Mouse (Mus musculus): ENCODE results near the gene Rdh13.
"Not testable (repeated sequence)": the region's sequence is repeated elsewhere in the genome, so short reads cannot be mapped to it uniquely, and the experiment has no call there.

Rdh13 gene

GRCm38 (mm10) chr7:4432026-4432425 is 13.4 kb downstream of the Rdh13 start:
- no peak for DNase-seq (ENCODE audit: low spot score in 2 of 2)

DNA sequence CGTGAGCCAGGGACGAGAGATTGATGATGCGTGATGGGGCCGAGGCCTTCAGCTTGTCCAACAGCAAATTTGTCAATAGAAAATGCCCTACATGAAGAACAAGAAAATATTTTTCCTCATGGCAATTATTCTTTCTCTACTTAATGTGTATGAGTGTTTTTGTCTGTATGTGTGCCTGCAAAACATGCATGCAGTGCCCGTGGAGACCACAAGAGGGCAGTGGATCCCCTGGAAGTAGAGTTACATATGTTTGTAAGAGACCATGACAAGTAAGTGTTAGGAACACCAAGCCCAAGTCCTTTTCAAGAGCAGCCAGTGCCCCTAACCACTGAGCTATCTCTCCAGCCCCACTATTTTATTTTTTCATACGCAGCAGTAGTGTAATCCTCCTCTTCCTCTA is 13.9 kb downstream of the Rdh13 start:
- DNase-seq (ENCODE audit: low spot score in 2 of 2) = peak; percentile 71 to 87

DNA sequence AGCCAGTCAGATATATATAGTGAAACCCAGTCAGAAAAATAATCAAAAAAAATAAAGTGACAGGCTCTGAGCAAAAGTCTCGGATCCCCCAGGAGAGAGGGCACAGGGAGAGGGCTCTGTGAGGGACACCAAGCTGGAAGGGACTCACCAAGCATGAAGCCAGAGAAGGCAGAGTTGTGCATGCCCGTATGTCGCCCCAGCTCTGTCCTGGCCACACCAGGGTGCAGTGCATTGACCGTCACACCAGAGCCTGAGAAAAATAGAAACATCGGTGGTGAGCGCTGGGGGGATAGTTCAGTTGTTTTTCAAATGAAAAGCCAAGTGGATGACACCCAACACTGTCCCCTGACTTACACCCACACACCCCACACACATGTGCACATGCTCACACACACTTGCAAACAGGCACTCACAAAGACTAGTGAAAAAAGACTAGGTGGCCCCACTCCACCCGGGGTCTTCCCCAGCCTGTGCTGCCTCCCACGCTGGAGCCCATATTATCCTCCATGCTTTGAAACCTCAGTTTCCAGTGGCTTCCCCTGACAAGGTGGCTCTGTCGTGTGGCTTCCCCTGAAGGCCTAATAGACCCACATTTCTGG is 15.1 kb downstream of the Rdh13 start:
- DNase-seq (ENCODE audit: low spot score in 2 of 2) = peak in 1 of 2 experiments; percentile 55

GRCm38 (mm10) chr7:4427161-4427912 is 18.1 kb downstream of the Rdh13 start:
- peak; percentile 86 to 90 for DNase-seq (ENCODE audit: low spot score in 2 of 2)

- no peak for DNase-seq (ENCODE audit: low spot score in 2 of 2)
Observed at GRCm38 (mm10) chr7:4420230-4420629, 25.2 kb downstream of the Rdh13 start.

- no peak for DNase-seq (ENCODE audit: low spot score in 2 of 2)
Observed at GRCm38 (mm10) chr7:4419681-4420080, 25.8 kb downstream of the Rdh13 start.

DNA sequence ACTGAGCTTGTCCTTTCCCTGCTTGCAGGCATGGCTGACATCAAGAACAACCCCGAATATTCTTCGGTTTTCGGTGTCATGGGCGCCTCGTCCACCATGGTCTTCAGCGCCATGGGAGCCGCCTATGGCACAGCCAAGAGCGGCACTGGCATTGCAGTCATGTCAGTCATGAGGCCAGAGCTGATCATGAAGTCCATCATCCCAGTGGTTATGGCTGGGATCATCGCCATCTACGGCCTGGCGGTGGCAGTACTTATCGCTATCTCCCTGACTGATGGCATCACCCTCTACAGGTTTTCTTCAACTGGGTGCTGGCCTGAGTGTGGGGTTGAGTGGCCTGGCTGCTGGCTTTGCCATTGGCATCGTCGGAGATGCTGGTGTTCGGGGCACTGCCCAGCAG is 33.0 kb downstream of the Rdh13 start:
- not testable (repeated sequence) for DNase-seq (ENCODE audit: low spot score in 2 of 2)

- no peak for DNase-seq (ENCODE audit: low spot score in 2 of 2)
Observed at GRCm38 (mm10) chr7:4397730-4398129, 47.7 kb downstream of the Rdh13 start, which contains the start of gene Gp6. Gp6 (minus strand) TSS chr7:4397744.
